Mouse (Mus musculus) bone marrow, adult 2 months (tissue): ENCODE data around the gene Trim46.

ENCODE experiments used
- CTCF ChIP-seq: fragments of 200-500 bp; IDR thresholded peaks from 2 replicates; pipeline ENCODE4 v1.5.1; 2011; ENCODE audit warnings: low read length, control low read depth; ENCODE audit not compliant: control insufficient read depth, insufficient read depth
- POLR2A ChIP-seq: fragments of 200-500 bp; IDR thresholded peaks from 2 replicates; pipeline ENCODE4 v1.6.1; 2011; ENCODE audit warnings: low read depth, mild to moderate bottlenecking, control low read depth, low read length, borderline replicate concordance; ENCODE audit not compliant: control insufficient read depth

DNA sequence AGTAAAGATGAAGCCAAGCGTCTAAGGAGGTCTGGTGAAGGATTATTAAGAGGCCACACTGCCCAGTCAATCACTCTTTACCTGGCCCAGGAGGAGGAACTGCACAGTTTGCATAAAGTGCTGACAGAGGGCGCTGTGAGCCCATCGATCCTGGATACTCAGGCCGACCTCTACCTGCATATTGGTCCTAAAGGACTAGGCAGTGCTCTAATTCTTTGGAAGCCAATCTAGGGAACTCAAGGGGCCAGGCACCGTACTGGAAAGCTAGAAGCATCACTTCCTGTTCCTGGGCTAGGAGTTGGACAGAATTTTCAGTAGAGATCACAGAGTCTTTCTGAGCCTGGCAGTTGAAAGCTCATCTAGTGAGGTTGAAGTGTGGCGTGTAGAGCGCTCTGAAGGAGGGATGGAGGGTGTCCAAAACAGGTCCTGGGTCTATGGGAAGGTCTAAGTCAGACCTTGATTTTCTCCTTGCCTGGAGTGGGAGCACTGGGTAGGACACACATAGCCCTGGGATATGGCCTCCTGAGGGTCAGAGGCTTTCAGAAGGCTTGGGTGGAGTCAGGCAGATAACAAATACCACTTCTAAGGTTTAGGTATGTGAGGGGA is 4.4 kb upstream of the Trim46 start:
- TF ChIP-seq CTCF (peak; percentile 84), POLR2A (no peak)
